Mouse (Mus musculus): ENCODE data around the gene Hmga1. TPM values are rescaled to one million over a fixed set of nuclear protein-coding genes. Genes with fewer than 3 reads are reported as not detected.

Gene Hmga1
- polyA plus RNA-seq, 1 experiment from 2014 or later = 113 TPM

DNA sequence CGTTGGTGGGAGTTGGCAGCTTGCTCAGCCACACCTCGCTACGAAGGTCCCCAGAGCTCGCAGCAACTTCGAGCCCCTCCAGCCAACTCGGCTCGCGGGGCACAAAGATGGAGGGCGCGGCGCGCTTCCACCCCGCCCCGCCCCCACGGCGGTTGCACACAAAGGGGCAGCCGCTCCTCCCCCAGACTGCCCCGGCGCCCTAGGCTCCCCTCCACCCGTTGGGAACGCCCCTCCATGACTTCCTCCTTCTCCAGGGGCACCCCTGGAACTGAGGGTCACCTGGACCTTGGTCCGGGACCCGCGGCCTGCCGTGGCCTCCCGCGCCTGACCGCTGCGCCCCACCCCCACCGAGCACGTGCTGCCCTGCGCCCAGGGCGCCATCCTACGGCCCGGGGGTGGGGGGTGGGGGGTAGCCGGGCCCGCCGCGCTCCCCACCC, 1.2 kb upstream of the Hmga1 start:
- peak overlapping the region; percentile 94; the same call in 1 of the 2 replicates for H3K27ac ChIP-seq
- peaks cover 42% of the 10 kb centered on the region for H3K4me1 ChIP-seq (replicated peaks)
- H3K36me3 ChIP-seq = no peaks in the 10 kb centered on the region
- peak overlapping the region; percentile 85 for H3K4me2 ChIP-seq
- ATAC-seq (ENCODE audit: low FRiP score) = no peak
- peaks cover 18% of the 10 kb centered on the region for H3K27me3 ChIP-seq
- H3K4me3 ChIP-seq = peak overlapping the region; percentile 69
- H3K9me3 ChIP-seq = no peaks in the 10 kb centered on the region
- peak overlapping the region; percentile 90 for H3K9ac ChIP-seq
- under 1% methylated on average over 34 of the region's 39 CpGs for WGBS

DNA sequence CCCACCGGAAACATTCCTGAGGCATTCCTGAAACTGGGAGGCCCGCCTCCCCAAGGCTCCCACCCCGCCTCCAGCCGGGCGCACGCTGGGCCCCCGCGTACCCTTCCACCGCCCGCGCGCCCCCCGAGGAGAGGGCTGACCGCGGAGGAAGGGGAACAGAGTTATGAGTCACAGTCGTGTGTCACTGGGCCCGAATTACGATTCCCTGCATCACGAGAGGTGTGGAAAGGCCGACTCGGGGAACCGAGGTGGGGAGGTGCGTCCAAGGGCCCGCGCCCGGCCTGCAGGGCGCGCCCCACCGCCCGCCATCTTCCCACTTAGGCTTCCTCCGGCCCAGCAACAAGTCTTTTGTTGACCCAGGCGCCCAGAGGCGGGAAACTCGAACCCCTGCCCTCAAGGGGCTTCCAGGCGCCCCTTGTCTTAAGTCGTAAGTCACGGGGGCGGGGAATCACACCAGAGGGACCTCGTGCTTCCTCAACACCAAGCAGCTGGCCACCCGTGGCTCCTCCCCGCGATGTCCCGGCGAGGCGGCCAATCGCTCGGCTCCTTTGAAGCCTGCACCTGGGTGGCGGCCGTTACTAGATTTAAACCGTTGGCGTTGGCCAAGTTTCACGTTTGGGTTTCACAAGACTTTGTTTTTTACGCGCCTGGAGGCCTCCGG, 655 bp upstream of the Hmga1 start:
- Histone ChIP-seq H3K9me3 (no peaks in the 10 kb centered on the region), H3K27me3 (peaks cover 18% of the 10 kb centered on the region), H3K4me2 (peak overlapping the region; percentile 85), H3K4me3 (peak overlapping the region; percentile 69), H3K27ac (peak overlapping the region; percentile 94), H3K9ac (peak overlapping the region; percentile 90), H3K36me3 (no peaks in the 10 kb centered on the region), H3K4me1 (replicated peaks) (peaks cover 43% of the 10 kb centered on the region)
- WGBS = 0% methylated on average over 44 of the region's 55 CpGs
- no peak for ATAC-seq (ENCODE audit: low FRiP score)

DNA sequence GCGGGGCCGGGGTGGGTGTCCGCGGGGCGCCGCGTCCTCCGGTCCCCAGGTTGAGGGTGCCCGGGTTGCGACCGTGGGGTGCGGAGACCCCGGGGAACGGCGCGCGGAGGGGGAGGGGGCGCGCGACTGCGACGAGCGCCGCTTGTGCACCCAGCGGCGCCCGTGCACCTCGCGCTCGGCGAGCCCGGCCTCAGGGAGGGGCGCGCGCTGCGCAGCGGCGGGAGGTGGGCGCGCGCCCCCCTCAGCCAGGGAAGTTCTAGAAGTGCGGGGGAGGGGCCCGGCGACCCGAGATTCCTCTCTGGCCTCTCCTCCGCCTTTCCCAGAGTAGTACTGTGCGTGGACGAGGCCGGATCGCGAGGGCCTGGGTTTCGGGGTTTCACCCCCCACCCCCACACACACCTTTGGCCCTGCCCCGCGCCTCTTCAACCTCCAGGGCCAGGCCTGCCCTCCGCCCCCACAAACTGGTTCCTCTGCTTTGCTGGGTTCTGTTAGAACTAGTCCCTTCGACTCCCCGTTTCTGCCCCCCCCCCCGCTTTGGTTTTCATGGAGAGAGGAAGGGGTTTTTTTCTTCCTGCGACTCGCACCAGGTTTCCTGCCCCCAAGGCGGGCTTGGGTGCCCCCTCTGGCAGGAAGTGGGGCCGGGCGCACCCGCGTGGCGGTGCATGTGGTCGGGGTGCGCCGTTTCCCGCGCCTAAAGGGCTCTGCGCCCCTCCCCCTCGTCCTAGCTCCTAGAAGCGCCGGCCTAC, 1.1 kb downstream of the Hmga1 start:
- under 1% methylated on average over 36 of the region's 75 CpGs for WGBS
- ATAC-seq (ENCODE audit: low FRiP score) = peak; percentile 44
- no peaks in the 10 kb centered on the region for H3K9me3 ChIP-seq

DNA sequence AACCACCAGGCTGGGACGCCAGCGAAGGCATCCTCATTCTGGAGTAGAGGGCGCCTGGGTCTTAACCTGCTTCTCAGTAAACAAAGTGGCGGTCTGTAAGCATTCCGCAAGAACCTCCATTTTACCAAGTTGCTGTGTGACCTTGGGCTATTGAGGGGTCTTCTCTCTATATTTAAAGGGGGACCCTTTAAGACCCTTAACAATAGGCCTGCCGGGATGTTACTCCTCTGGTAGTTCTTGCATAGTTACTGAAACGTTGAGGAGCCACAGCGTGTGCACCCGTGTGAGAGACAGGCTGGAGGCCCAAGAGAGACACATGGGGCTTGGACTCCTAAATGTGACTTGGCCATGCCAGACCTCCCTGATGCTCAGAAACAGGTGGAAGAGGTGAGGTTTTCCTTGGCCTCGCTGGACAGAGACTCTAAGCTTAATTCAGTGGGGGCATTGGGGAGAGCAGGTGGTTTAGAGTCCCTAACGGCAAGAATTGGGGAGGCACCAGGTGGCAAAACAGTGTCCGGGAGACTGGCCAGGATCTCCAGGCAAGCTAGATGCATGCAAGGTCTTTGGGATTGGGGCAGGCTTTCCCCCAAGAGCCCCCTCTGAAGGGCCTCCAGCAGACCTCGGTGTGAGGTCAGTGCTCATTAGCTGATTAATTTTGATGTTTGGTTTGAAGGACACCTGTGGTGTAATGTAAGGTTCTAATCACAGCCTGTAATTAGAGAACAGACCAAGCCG, 1.8 kb downstream of the Hmga1 start:
- Histone ChIP-seq H3K9me3 (no peaks in the 10 kb centered on the region), H3K27ac (peak overlapping the region; percentile 94; the same call in 1 of the 2 replicates), H3K4me1 (replicated peaks) (peaks cover 53% of the 10 kb centered on the region), H3K4me3 (peak overlapping the region; percentile 69), H3K9ac (peak overlapping the region; percentile 90), H3K27me3 (peaks cover 18% of the 10 kb centered on the region), H3K4me2 (peak overlapping the region; percentile 85), H3K36me3 (peaks cover 15% of the 10 kb centered on the region)
- 2% methylated on average over 14 of the region's 14 CpGs for WGBS
- no peak for ATAC-seq (ENCODE audit: low FRiP score)

More for the DNA sequence above, 1.1 kb downstream of the Hmga1 start:
- peaks cover 18% of the 10 kb centered on the region for H3K27me3 ChIP-seq
- H3K4me2 ChIP-seq = peak overlapping the region; percentile 85
- peak overlapping the region; percentile 94 for H3K27ac ChIP-seq
- H3K4me3 ChIP-seq = peak overlapping the region; percentile 69
- H3K4me1 ChIP-seq (replicated peaks) = peaks cover 53% of the 10 kb centered on the region
- H3K36me3 ChIP-seq = peaks cover 15% of the 10 kb centered on the region
- H3K9ac ChIP-seq = peak overlapping the region; percentile 90

DNA sequence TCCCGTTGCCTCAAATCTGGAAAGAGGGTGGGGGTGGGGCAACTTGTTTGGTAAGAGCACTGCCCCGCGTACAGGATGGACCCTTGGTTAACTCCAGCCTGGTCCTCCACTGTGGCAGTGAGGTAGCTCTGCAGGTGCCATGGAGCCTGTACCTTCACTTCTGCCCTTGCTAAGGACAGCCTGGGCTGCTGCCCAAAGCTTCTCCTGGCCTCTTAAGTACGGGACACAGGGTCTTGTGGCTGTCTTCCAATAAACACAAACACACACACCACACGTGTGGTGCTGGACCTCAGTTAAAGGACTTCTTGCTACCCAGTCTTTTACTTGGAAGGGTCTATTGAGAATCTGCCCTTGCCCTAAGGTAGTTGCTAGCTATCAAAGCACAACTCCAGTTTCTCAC, 2.5 kb downstream of the Hmga1 start:
- H3K9ac ChIP-seq = 0 out of 2 replicates have a peak overlapping the region, but pooled peaks have one; percentile 13

DNA sequence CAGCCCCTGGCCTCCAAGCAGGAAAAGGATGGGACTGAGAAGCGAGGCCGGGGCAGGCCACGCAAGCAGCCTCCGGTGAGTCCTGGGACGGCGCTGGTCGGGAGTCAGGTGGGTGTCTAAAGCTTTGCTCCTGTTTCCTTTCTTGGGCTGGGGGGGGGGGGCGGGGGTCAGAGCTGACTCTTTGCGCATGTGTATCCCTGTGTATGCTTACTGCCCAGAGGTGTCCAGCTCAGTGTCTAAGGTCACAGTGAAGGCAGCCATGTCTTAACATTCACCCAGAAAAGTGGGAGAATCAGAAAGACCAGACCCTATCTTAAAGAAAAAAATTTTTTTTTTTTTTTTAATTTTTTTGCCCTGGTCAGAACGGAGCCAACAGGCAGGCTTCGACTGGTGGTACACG, 3.3 kb downstream of the Hmga1 start:
- Histone ChIP-seq H3K27me3 (peaks cover 13% of the 10 kb centered on the region), H3K9ac (no peak overlapping the region), H3K4me1 (replicated peaks) (peaks cover 64% of the 10 kb centered on the region), H3K36me3 (peaks cover 15% of the 10 kb centered on the region), H3K4me2 (no peak overlapping the region), H3K4me3 (no peak overlapping the region), H3K27ac (no peak overlapping the region), H3K9me3 (no peaks in the 10 kb centered on the region)
- WGBS = 75% methylated on average over 12 of the region's 12 CpGs
- no peak for ATAC-seq (ENCODE audit: low FRiP score)

More for the DNA sequence above, 2.5 kb downstream of the Hmga1 start:
- Histone ChIP-seq H3K27ac (no peak overlapping the region), H3K4me2 (peak overlapping the region; percentile 85), H3K4me1 (replicated peaks) (peaks cover 56% of the 10 kb centered on the region), H3K27me3 (peaks cover 18% of the 10 kb centered on the region), H3K9me3 (no peaks in the 10 kb centered on the region), H3K36me3 (peaks cover 15% of the 10 kb centered on the region), H3K4me3 (no peak overlapping the region)
- 16% methylated on average over 5 of the region's 5 CpGs for WGBS
- no peak for ATAC-seq (ENCODE audit: low FRiP score)

DNA sequence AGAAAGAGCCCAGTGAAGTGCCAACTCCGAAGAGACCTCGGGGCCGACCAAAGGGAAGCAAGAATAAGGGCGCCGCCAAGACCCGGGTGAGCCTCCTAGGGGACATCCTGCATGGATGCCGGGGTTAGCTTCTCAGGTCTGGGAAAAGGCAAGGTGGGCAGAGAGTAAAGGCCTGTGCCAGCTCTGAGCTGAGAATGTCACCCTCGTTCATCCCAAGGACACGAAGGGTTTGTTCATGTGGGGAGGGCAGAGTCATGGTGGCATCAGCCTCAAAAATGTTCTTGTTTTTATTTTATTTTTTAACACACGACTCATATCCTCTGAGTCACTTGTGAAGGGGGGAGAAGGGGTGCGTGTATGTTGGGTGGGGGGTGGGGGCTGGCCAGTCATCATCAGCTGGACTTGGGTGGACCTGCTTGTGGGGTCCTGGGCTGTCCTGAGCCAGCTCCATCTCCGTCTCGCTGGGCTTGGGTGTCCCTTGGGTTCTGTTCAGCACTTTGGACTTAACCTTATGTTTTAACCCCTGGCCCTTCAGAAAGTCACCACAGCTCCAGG, 4.7 kb downstream of the Hmga1 start:
- Histone ChIP-seq H3K9ac (no peak overlapping the region; the same call in 1 of the 2 replicates), H3K36me3 (peaks cover 15% of the 10 kb centered on the region), H3K4me2 (no peak overlapping the region), H3K27ac (no peak overlapping the region), H3K27me3 (no peaks in the 10 kb centered on the region), H3K9me3 (no peaks in the 10 kb centered on the region), H3K4me1 (replicated peaks) (peaks cover 61% of the 10 kb centered on the region), H3K4me3 (no peak overlapping the region)
- WGBS = 88% methylated on average over 13 of the region's 13 CpGs
- ATAC-seq (ENCODE audit: low FRiP score) = no peak

DNA sequence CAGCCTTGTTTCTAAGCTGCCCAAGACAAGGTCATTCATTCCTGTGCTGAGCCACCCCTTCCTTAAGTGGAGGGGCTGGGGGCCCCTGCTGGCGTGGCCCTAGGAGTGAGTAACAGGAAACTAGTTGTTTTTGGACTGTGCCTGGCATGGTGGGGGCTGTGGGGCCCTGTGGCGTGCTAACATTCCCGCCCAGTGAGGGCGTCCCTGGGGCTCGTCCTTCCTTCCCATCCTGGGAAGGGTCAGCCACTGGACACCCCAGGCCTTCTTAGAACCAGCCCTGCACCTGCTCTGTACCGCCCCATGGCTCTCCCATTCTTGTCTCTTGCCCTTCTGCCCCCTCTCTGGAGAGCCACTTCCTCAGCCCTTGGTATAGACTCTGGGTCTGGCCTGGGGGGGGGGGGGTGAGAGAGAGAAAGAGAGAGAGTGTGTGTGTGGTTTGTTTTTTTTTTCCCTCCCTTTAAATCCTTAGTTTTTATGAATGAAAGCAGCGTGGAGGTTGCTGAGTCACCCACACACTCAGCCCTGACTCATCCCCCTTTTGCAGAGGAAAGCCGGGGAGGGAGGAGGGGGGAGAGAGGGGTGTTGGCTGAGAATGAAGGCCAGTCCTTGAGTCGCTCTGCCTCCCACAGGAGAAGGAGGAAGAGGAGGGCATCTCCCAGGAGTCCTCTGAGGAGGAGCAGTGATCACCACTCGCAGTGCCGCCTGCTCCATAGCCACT, 5.7 kb downstream of the Hmga1 start:
- H3K27me3 ChIP-seq = no peaks in the 10 kb centered on the region
- H3K36me3 ChIP-seq = peaks cover 15% of the 10 kb centered on the region
- H3K27ac ChIP-seq = no peak overlapping the region
- H3K4me2 ChIP-seq = no peak overlapping the region
- 62% methylated on average over 7 of the region's 11 CpGs for WGBS
- H3K4me1 ChIP-seq (replicated peaks) = peaks cover 68% of the 10 kb centered on the region
- H3K9ac ChIP-seq = no peak overlapping the region
- no peak overlapping the region for H3K4me3 ChIP-seq
- no peak for ATAC-seq (ENCODE audit: low FRiP score)
- no peaks in the 10 kb centered on the region for H3K9me3 ChIP-seq

DNA sequence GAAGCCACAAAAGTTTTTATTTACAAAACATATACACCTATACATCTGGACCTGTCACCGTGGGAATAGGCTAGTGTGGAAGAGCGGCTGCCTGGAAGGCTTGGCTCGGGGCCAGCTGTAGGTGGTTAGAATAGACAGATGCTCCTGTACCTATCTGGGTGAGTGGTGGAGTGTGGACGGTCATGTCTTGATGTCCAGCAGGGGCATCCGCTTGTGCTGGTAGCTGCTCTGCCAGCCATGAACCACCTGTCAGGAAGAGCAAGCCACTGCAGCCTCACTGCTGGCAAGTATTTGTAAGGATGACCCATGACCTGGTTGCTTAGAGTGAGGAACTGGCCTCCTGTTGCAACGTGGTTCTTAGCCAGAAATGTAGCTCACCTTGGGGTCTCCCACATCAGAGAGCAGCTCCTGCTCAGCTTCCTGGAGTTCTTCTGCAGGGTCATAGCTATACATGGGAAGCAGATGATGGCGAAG, 7.5 kb downstream of the Hmga1 start:
- Histone ChIP-seq H3K36me3 (peaks cover 15% of the 10 kb centered on the region), H3K9ac (peak overlapping the region; percentile 83), H3K27ac (no peak overlapping the region), H3K4me3 (no peak overlapping the region), H3K27me3 (no peaks in the 10 kb centered on the region), H3K4me2 (peak overlapping the region; percentile 91), H3K4me1 (replicated peaks) (peaks cover 52% of the 10 kb centered on the region), H3K9me3 (no peaks in the 10 kb centered on the region)
- ATAC-seq (ENCODE audit: low FRiP score) = no peak
- WGBS = 46% methylated on average over 7 of the region's 7 CpGs

DNA sequence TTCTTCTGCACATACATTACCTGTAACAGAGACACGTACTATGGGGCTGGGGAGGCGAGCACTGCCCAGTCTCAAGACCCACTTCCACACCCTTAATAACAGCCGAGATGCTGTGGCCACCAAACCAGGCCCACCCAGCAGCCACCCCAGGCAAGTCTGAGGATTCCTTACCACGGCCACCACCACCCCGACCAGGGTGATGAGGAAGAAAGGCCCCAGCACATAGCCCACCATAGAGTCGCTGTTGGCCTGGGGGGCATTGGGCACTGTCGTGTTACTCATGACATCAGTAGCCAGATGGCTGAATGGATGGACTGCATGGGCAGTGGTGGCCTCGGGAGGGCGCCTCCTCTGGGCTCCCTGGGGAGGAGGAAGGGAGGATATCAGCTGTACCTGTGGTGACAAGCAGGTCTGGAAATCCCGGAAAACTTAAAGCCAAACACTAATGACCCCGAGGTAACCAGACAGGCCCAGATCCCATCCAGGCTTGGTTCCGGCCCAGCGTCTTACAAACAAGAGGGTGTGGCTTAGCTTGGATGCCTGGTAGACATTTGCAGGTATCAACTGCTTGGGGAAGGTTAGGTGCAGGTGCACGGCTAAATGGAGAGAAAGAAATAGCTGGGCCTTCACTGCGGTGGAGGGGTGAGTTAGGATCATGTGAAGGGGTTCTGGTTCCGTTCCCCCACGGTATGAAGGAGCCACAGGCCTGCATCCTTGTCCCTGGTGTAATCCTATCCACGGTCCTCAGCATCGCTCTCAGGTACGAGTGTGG, 8.3 kb downstream of the Hmga1 start:
- no peak for ATAC-seq (ENCODE audit: low FRiP score)
- peaks cover 44% of the 10 kb centered on the region for H3K4me1 ChIP-seq (replicated peaks)
- H3K9me3 ChIP-seq = no peaks in the 10 kb centered on the region
- WGBS = 10% methylated on average over 20 of the region's 20 CpGs
- H3K4me3 ChIP-seq = peak overlapping the region; percentile 61
- H3K36me3 ChIP-seq = peaks cover 16% of the 10 kb centered on the region
- H3K4me2 ChIP-seq = peak overlapping the region; percentile 91
- peak overlapping the region; percentile 76; the same call in 1 of the 2 replicates for H3K27ac ChIP-seq
- H3K9ac ChIP-seq = peak overlapping the region; percentile 83
- H3K27me3 ChIP-seq = no peaks in the 10 kb centered on the region

Measured in hindbrain, embryonic 13.5 days (tissue).